Mouse (Mus musculus) neural tube, embryonic 14.5 days (tissue): ENCODE results near the gene Gm20388. TPM values are rescaled to one million over a fixed set of nuclear protein-coding genes. Genes with fewer than 3 reads are reported as not detected.

Source experiments
- ATAC-seq: fragments of 200-750 bp; cut with Nextera tagmentation; 2 replicates; pipeline ENCODE4 v1.8.0; 2017; ENCODE audit warnings: low read depth, mild to moderate bottlenecking, moderate TSS enrichment, moderate library complexity
- H3K27ac ChIP-seq: fragments of 300-500 bp; sonication (generic); 2 replicates; pipeline ENCODE4 v1.5.1; 2014; ENCODE audit warnings: low read depth, mild to moderate bottlenecking, control low read depth, low read length, moderate library complexity, mixed read lengths
- H3K27me3 ChIP-seq: fragments of 300-500 bp; sonication (generic); 2 replicates; pipeline ENCODE4 v1.6.1; 2014; ENCODE audit warnings: low read length; ENCODE audit not compliant: control insufficient read depth, insufficient read depth
- H3K36me3 ChIP-seq: fragments of 300-500 bp; sonication (generic); 2 replicates; pipeline ENCODE4 v1.6.1; 2014; ENCODE audit warnings: low read length, mixed read lengths; ENCODE audit not compliant: control insufficient read depth, insufficient read depth
- H3K4me1 ChIP-seq: fragments of 300-500 bp; sonication (generic); 2 replicates; pipeline ENCODE4 v1.6.1; 2014; ENCODE audit warnings: low read length; ENCODE audit not compliant: control insufficient read depth, insufficient read depth
- H3K4me2 ChIP-seq: fragments of 300-500 bp; sonication (generic); 2 replicates; pipeline ENCODE4 v1.6.1; 2014; ENCODE audit warnings: mild to moderate bottlenecking, low read depth, low read length, control low read depth
- H3K4me3 ChIP-seq: fragments of 300-500 bp; sonication (generic); 2 replicates; pipeline ENCODE4 v1.5.1; 2014; ENCODE audit warnings: low read depth, low read length, control low read depth, mixed read lengths
- H3K9ac ChIP-seq: fragments of 300-500 bp; sonication (generic); replicated peaks from 2 replicates; pipeline ENCODE4 v1.6.1; 2014; ENCODE audit warnings: low read depth, mild to moderate bottlenecking, control low read depth, low read length, mixed read lengths
- H3K9me3 ChIP-seq: fragments of 300-500 bp; sonication (generic); 2 replicates; pipeline ENCODE4 v1.6.1; 2016; ENCODE audit warnings: low read length; ENCODE audit not compliant: control insufficient read depth
- WGBS: fragments of 180-500 bp; shearing (Covaris S2); extraction: QIAGEN DNeasy Blood & Tissue Kit; methylation state at CpG from one replicate; pipeline ENCODE4 v1.1.7; 2014; 5-methylcytosine and 5-hydroxymethylcytosine counted together
- polyA plus RNA-seq: library from polyadenylated mRNA; unstranded; fragments of >200 nt; fragmentation: Nextera tagmentation; extraction: Ambion mirVana; gene quantifications from 2 replicates; pipeline ENCODE4 v1.2.1, GENCODE M21; 2014

Gm20388 gene
- polyA plus RNA-seq, 1 experiment from 2014 or later: 10.3 TPM

DNA sequence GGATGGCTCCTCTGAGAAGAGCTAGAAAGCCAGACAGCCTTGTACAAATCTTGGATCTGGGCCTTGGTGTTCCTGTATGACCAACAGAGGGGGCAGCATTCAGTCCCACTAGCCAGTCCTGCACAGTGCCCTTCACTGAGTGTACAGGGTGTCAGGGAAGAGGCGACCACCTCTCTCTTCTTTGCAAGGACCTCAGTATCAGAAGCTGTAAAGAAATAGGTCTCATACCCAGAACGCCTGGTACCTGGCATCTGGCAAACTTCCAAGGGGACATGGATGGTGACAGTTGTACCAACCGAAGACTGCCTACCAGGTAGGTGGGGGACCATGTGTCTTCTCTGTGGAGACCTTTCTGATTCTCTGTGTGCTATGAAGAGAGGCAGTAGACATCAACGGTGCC, 2369.5 kb downstream of the Gm20388 start:
- no peak for ATAC-seq
- no peaks in the 10 kb centered on the region for H3K36me3 ChIP-seq
- H3K4me2 ChIP-seq: no peak overlapping the region
- no peak overlapping the region for H3K27ac ChIP-seq
- peaks cover 6% of the 10 kb centered on the region for H3K27me3 ChIP-seq
- no peak overlapping the region for H3K4me3 ChIP-seq
- H3K9me3 ChIP-seq: no peaks in the 10 kb centered on the region
- H3K9ac ChIP-seq: no peak overlapping the region
- peaks cover 24% of the 10 kb centered on the region for H3K4me1 ChIP-seq
- 88% methylated on average over 4 of the region's 4 CpGs for WGBS

DNA sequence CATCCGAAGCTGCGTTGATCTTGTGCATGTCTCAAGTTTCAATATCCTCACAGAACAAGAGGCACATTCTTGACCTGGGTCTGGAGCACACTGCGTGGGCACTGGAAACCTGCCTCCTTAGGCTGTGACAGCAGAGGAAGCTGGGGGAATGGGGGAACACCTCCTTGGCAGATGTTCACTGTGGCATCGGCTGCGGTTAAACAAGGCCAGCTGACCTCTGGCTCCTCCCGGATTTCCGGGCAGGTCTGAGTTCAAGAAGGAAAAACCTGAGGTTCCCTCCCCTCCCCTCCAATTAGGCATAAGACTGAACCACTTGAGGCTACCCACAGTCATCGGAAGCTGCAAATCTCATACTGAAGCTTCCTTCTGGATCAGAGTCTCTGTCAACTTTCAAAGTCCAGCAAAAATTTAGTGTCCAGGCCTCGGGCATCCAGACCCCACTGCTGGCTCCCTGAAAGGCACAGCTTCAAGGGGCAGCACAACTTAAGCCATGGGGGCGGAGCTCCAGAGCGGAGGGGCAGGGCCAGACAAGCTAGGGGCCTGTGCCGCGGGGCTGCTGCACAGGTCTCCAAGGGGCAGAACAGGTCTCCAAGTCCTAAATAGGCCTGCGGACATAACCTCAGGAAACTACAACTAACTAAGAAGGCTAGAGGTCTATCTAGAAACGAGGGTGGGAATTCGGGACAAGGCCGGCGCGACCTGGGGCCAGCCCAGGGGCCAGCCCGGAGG, 2370.1 kb downstream of the Gm20388 start:
- Histone ChIP-seq H3K4me1 (peaks cover 24% of the 10 kb centered on the region), H3K4me3 (no peak overlapping the region), H3K27me3 (peaks cover 12% of the 10 kb centered on the region), H3K9me3 (no peaks in the 10 kb centered on the region), H3K9ac (no peak overlapping the region), H3K27ac (no peak overlapping the region), H3K4me2 (peak overlapping the region; percentile 98; the same call in 1 of the 2 replicates), H3K36me3 (no peaks in the 10 kb centered on the region)
- WGBS: 15% methylated on average over 20 of the region's 20 CpGs
- ATAC-seq: peak; percentile 16

DNA sequence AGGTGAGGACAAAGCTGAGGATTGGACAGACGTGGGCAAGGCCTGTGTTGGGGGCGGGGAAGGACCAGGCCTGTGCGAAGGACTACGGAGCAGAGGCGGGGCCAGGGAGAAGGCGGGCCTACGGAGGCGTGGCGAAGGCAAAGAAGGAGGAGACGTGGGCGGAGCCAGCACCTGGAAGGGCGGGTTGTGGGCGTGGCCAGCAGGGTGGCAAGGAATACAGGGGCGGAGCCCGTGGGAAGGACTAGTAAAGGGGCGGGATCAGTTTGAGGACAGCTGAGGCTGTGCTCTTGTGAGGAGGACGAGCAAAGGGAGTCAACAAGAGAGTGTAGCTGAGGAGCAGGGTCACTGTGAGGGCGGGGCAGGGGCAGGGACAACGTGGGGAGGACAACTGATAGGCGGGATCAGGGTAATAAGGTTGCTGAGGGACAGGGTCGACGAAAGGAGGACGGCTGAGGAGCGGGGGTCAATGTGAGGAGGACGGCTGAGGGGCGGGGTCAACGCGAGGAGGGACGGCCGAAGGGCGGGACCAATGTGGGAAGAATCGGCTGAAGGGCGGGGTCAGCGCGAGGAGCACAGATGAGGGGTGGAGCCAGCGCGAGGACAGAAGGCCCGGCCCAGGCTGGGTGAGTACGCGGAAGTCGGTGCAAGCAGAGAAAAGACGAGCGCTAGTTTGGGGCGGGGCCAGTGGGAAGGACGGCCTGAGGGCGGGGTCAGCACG, 2370.8 kb downstream of the Gm20388 start:
- H3K4me1 ChIP-seq: peaks cover 24% of the 10 kb centered on the region
- no peaks in the 10 kb centered on the region for H3K36me3 ChIP-seq
- WGBS: under 1% methylated on average over 44 of the region's 47 CpGs
- H3K9ac ChIP-seq: peak overlapping the region; percentile 66; the same call in 1 of the 2 replicates
- peak overlapping the region; percentile 56 for H3K4me3 ChIP-seq
- H3K9me3 ChIP-seq: no peaks in the 10 kb centered on the region
- H3K27ac ChIP-seq: no peak overlapping the region
- ATAC-seq: peak; percentile 91
- H3K4me2 ChIP-seq: peak overlapping the region; percentile 98
- H3K27me3 ChIP-seq: peaks cover 13% of the 10 kb centered on the region

DNA sequence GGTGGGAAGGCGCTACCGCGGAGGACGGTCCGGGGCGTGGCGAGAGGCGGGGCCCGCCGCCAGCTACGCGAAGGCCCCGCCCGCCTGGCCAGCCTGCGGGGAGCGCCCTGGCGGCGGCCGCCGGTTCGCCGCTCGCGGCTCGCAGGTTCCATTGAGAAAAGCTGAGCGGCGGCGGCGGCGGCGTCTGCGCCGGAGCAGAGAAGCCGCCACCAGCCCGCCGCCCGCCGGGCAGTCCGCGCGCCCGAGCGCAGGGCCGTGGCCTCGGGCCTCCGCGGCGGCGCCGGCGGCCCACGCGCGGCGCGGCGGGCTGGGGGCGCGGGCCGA, 2371.4 kb downstream of the Gm20388 start, which contains the start of gene Zfpm1:
Zfpm1 (plus strand) TSS at position 107 of the 324 bp plus-strand sequence.
- Histone ChIP-seq H3K4me3 (peak within 1 kb of the TSS; percentile 56), H3K9ac (peak within 1 kb of the TSS; percentile 66), H3K36me3 (no peaks in the 10 kb centered on the region), H3K4me1 (peaks cover 24% of the 10 kb centered on the region), H3K27me3 (peaks cover 13% of the 10 kb centered on the region), H3K4me2 (peak within 1 kb of the TSS; percentile 98), H3K9me3 (no peaks in the 10 kb centered on the region), H3K27ac (no peak within 1 kb of the TSS)
- ATAC-seq: no peak
- 0% methylated on average over 53 of the region's 60 CpGs for WGBS

DNA sequence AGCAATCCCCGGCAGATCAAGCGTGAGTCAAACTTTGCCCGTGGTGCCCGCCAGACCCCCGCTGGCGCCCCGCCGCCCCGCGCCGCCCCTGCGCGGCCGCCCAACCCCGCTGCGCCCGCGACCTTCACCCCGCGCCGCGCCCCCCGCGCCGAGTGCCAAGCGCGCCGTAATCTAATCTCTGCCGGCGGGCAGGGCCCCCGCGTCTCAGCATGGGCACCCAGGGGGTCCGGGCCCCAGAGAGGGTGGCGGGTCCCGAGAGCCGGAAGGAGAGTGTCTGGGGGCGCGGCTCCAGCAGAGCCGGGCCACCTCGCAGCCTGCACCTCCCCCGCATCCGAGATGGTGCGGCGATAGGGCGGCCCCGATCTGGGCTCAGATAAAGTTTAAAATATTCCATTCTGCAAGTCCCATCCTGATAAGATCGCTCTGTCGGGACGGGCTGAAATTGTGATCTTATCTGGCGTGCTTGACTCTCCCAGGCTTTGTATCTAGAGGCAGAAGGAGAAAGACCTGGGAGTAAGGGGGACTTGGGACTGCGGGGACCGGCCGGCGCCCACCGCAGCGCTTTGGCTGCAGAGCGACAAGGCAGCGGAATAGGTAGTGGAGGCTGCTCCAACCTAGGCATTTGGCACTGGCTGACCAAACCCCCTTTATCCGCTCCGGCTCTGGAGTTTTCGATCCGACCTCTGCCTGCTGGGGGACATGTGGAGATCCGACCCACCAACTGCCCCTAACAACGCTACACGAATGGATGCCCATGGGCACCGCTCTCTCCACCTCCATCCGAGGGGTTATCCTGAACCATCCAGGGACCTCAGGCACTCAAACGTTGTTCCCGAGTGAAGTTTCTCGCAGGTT, 2372.1 kb downstream of the Gm20388 start:
- H3K27ac ChIP-seq: no peak overlapping the region

DNA sequence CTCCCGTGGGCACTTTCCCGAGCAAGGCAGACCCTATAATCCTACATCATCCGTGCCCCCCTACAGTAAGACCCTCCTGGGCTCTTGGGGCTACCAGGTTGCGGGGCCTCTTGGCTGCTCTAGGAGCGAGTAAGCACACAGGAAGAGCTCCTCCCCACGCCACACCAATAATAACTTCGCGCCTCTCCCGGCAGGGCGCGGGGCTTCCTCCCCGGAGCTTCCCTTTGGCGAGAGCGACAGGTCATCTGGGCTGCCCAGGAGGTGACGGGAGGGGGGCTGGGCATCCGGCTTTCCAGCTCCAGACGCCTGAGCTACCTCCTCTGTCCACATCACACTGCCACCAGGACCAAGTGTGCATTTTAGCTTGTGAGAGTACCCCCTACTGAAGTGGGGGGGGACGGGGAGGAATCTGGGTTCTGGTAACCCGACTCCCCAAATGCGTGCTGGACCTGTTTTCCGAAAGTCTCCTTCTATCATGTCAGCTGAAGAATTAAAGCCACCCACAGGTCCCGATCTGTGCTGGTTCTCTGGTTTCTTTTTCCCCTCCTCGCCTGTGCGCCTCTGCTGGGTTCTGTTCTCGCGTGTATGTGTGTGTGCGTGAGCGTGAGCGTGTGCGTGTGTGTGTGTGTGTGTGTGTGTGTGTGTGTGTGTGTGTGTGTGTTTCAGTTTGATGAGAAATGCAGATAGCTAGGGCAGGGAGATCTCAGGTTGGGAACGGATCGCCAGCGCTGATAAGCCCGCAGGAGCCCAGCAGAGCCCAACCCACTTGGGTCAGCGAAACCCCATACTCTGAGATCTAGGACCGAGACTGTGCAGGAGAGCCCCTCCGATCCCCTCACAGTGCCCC, 2372.9 kb downstream of the Gm20388 start:
- WGBS: under 1% methylated on average over 37 of the region's 37 CpGs
- H3K27me3 ChIP-seq: peaks cover 13% of the 10 kb centered on the region
- H3K27ac ChIP-seq: peak overlapping the region; percentile 44; the same call in 1 of the 2 replicates
- peak overlapping the region; percentile 56 for H3K4me3 ChIP-seq
- H3K4me1 ChIP-seq: peaks cover 24% of the 10 kb centered on the region
- H3K4me2 ChIP-seq: peak overlapping the region; percentile 98
- H3K9me3 ChIP-seq: no peaks in the 10 kb centered on the region
- H3K9ac ChIP-seq: peak overlapping the region; percentile 66
- no peaks in the 10 kb centered on the region for H3K36me3 ChIP-seq
- no peak for ATAC-seq

More for the DNA sequence above, 2372.1 kb downstream of the Gm20388 start:
- ATAC-seq: no peak
- under 1% methylated on average over 66 of the region's 70 CpGs for WGBS
- Histone ChIP-seq H3K9ac (peak overlapping the region; percentile 66), H3K4me2 (peak overlapping the region; percentile 98), H3K36me3 (no peaks in the 10 kb centered on the region), H3K27me3 (peaks cover 13% of the 10 kb centered on the region), H3K9me3 (no peaks in the 10 kb centered on the region), H3K4me3 (peak overlapping the region; percentile 56), H3K4me1 (peaks cover 24% of the 10 kb centered on the region)

DNA sequence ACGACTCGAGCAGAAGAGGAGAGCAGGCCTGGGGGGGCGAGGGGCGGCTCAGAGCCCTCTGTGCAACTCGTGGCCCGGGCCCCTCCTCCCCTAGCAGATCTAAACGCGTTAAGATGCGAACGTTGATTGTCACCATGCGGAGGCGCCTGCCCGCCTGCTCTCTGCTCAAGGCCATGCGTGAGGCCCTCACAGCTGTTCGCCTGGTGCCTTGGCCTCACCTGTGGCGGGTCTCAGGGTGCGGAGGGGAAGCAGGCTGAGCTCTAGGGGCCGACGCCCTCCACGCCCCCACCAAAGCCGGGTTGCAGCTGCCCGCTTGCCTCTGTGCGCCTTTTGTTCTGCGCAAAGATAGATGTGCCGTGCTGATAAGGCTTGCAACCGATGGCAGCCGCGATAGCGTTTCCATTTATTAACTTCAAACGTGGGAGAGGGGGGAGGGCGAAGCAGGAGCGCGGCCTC, 2373.6 kb downstream of the Gm20388 start:
- no peaks in the 10 kb centered on the region for H3K36me3 ChIP-seq
- WGBS: under 1% methylated on average over 33 of the region's 33 CpGs
- no peak for ATAC-seq
- H3K27me3 ChIP-seq: peaks cover 13% of the 10 kb centered on the region
- peak overlapping the region; percentile 51 for H3K9ac ChIP-seq
- peak overlapping the region; percentile 98 for H3K4me2 ChIP-seq
- peak overlapping the region; percentile 56 for H3K4me3 ChIP-seq
- H3K27ac ChIP-seq: peak overlapping the region; percentile 44; the same call in 1 of the 2 replicates
- H3K9me3 ChIP-seq: no peaks in the 10 kb centered on the region
- peaks cover 24% of the 10 kb centered on the region for H3K4me1 ChIP-seq

DNA sequence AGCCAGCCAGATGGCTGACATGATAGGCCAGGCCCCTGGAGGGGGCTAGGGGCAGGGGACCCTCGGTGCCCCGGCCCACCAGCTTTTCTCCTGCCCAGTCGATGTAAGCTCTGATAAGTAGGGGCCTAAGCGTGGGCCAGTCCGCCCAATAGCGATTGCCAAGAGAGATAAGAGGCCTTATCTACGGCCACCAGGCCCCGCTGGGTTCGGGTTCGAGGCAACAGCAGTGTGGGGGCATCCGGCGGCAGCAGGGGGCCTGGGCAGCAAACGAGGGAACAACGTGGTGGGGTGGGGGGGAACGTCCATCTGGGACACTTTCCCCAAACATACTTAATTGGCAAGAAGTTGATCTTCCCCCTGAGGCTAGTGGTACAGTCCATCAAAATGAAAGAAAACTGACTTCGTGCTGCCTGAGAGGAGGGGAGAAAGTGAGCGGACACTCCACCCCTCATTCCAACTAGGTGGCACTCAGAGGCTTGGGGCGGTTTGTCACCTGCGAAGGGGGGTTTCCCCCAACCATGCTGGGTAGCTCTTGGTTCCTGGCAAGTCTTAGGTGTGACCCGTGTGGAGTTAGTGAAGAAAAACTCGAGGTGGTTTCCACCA, 2374.1 kb downstream of the Gm20388 start:
- 5% methylated on average over 21 of the region's 21 CpGs for WGBS
- peaks cover 24% of the 10 kb centered on the region for H3K4me1 ChIP-seq
- peak overlapping the region; percentile 51 for H3K9ac ChIP-seq
- H3K27me3 ChIP-seq: peaks cover 13% of the 10 kb centered on the region
- no peaks in the 10 kb centered on the region for H3K9me3 ChIP-seq
- H3K4me3 ChIP-seq: peak overlapping the region; percentile 56
- H3K27ac ChIP-seq: peak overlapping the region; percentile 44; the same call in 1 of the 2 replicates
- H3K4me2 ChIP-seq: peak overlapping the region; percentile 98
- no peak for ATAC-seq
- no peaks in the 10 kb centered on the region for H3K36me3 ChIP-seq
